Mouse (Mus musculus) embryonic facial prominence, embryonic 10.5 days (tissue): ENCODE measurements around the gene Lmx1a. TPM values are rescaled to one million over a fixed set of nuclear protein-coding genes. Genes with fewer than 3 reads are reported as not detected.

ENCODE experiments used
- DNase-seq: peaks from one replicate; pipeline ENCODE4 v3.0.0-alpha.2; 2017; ENCODE audit warnings: low spot score
- H3K27ac ChIP-seq: fragments of 300-500 bp; sonication (generic); replicated peaks from 2 replicates; pipeline ENCODE4 v1.5.1; 2016; ENCODE audit warnings: mild to moderate bottlenecking
- H3K27me3 ChIP-seq: fragments of 300-500 bp; sonication (generic); replicated peaks from 2 replicates; pipeline ENCODE4 v1.6.1; 2016; ENCODE audit warnings: low read depth, mild to moderate bottlenecking; ENCODE audit not compliant: poor library complexity, severe bottlenecking
- H3K36me3 ChIP-seq: fragments of 300-500 bp; sonication (generic); replicated peaks from 2 replicates; pipeline ENCODE4 v1.6.1; 2016; ENCODE audit warnings: mild to moderate bottlenecking, moderate library complexity
- H3K4me1 ChIP-seq: fragments of 300-500 bp; sonication (generic); 2 replicates; pipeline ENCODE4 v1.6.1; 2016
- H3K4me3 ChIP-seq: fragments of 300-500 bp; sonication (generic); 2 replicates; pipeline ENCODE4 v1.5.1; 2016; ENCODE audit warnings: mild to moderate bottlenecking, moderate library complexity
- H3K9me3 ChIP-seq: fragments of 300-500 bp; sonication (generic); 2 replicates; pipeline ENCODE4 v1.6.1; 2016; ENCODE audit warnings: mild to moderate bottlenecking
- WGBS: fragments of 180-500 bp; shearing (Covaris S2); methylation state at CpG from one replicate; pipeline ENCODE4 v1.1.7; 2016; 5-methylcytosine and 5-hydroxymethylcytosine counted together
- polyA plus RNA-seq: library from polyadenylated mRNA; unstranded; fragments of >200 nt; fragmentation: Nextera tagmentation; extraction: Ambion mirVana; gene quantifications from 2 replicates; pipeline ENCODE4 v1.2.1, GENCODE M21; 2016

Lmx1a gene
- polyA plus RNA-seq, 1 experiment from 2014 or later, result 2.6 TPM

- under 1% methylated on average over 59 of the region's 59 CpGs for WGBS
- no peaks in the 10 kb centered on the region for H3K36me3 ChIP-seq
- DNase-seq, result peak; percentile 67
- no peaks in the 10 kb centered on the region for H3K9me3 ChIP-seq
- H3K4me1 ChIP-seq, result peaks cover 35% of the 10 kb centered on the region
- peak overlapping the region; percentile 64 for H3K4me3 ChIP-seq
- H3K27ac ChIP-seq, result peak overlapping the region; percentile 75
- H3K27me3 ChIP-seq, result peaks cover 69% of the 10 kb centered on the region
These were observed 113.7 kb downstream of the Lmx1a start for GRCm38 (mm10) chr1:167802510-167803271.

DNA sequence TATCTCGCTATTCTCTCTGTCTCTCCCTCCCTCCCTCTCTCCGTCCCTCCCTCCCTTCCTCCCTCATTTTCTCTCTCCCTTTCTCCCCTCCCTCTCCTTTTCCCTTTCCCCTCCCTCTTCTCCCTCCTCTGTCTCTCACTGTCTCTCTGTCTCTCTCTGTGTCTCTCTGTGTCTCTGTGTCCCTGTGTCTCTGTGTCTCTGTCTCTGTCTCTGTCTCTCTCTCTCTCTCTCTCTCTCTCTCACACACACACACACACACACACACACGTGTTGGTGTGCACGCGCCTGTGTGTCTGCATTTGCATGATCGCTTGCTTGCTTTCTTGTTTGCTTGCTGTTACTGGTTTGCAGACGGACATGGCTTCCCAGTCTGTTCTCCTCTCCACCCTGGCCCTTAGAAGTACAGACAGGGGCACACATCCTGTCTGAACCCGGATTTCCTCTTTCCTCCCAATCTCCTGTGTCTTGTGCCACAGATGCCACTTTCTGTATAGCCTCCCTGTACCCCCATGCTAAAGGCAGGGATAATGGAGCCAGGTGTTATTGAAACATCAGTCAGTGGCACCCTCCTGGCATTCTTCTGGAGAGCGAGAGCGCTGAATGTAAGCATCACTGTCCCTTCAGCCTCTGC, 114.4 kb downstream of the Lmx1a start:
- peak overlapping the region; percentile 75 for H3K27ac ChIP-seq
- H3K9me3 ChIP-seq, result no peaks in the 10 kb centered on the region
- H3K4me1 ChIP-seq, result peaks cover 35% of the 10 kb centered on the region
- no peaks in the 10 kb centered on the region for H3K36me3 ChIP-seq
- H3K4me3 ChIP-seq, result peak overlapping the region; percentile 64
- 10% methylated on average over 10 of the region's 10 CpGs for WGBS
- DNase-seq, result no peak
- H3K27me3 ChIP-seq, result peaks cover 69% of the 10 kb centered on the region

DNA sequence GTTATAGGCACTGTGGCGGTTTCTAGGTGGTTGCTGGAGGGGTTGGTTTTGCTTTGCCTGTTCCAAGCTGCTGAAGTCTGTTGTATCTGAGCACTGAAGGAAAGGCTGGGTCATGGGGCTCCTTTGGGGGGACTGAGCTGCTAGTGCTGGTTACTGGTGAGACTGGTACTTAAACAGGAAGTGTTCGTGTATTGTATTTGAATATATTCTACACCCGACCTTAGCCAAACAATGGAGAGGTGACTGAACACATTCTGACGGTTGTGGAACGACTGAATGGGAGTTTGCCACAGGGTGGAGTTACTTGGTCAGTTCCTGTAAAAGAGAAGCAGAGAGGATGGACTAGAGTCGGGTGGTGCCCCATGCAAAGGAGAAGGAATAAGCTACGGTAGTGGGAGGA, 115.8 kb downstream of the Lmx1a start:
- DNase-seq, result no peak
- H3K9me3 ChIP-seq, result no peaks in the 10 kb centered on the region
- H3K4me3 ChIP-seq, result no peak overlapping the region
- H3K27ac ChIP-seq, result no peak overlapping the region
- H3K36me3 ChIP-seq, result no peaks in the 10 kb centered on the region
- peaks cover 66% of the 10 kb centered on the region for H3K27me3 ChIP-seq
- 65% methylated on average over 7 of the region's 7 CpGs for WGBS
- H3K4me1 ChIP-seq, result peaks cover 35% of the 10 kb centered on the region

- H3K27ac ChIP-seq, result no peak overlapping the region
- no peaks in the 10 kb centered on the region for H3K36me3 ChIP-seq
- WGBS, result 89% methylated on average over 4 of the region's 4 CpGs
These were observed 122.1 kb downstream of the Lmx1a start for GRCm38 (mm10) chr1:167811141-167811540.

GRCm38 (mm10) chr1:167815166-167815565, 126.1 kb downstream of the Lmx1a start:
- no peaks in the 10 kb centered on the region for H3K27me3 ChIP-seq
- 80% methylated on average over 4 of the region's 4 CpGs for WGBS
- H3K27ac ChIP-seq, result no peak overlapping the region
- H3K4me3 ChIP-seq, result no peak overlapping the region
- no peaks in the 10 kb centered on the region for H3K9me3 ChIP-seq
- peak; percentile 3 for DNase-seq
- peaks cover 12% of the 10 kb centered on the region for H3K4me1 ChIP-seq
- H3K36me3 ChIP-seq, result no peaks in the 10 kb centered on the region

More at GRCm38 (mm10) chr1:167811141-167811540, 122.1 kb downstream of the Lmx1a start:
- DNase-seq, result peak; percentile 5
- Histone ChIP-seq H3K27me3 (peaks cover 3% of the 10 kb centered on the region; the same call in 1 of the 2 replicates), H3K4me3 (no peak overlapping the region), H3K4me1 (peaks cover 15% of the 10 kb centered on the region), H3K9me3 (no peaks in the 10 kb centered on the region)

- WGBS, result 52% methylated on average over 6 of the region's 6 CpGs
- H3K4me1 ChIP-seq, result peaks cover 22% of the 10 kb centered on the region
- no peak overlapping the region for H3K4me3 ChIP-seq
- H3K9me3 ChIP-seq, result no peaks in the 10 kb centered on the region
- no peak overlapping the region for H3K27ac ChIP-seq
- H3K27me3 ChIP-seq, result no peaks in the 10 kb centered on the region
- peak; percentile 5 for DNase-seq
- H3K36me3 ChIP-seq, result no peaks in the 10 kb centered on the region
These were observed 128.0 kb downstream of the Lmx1a start for GRCm38 (mm10) chr1:167817028-167817427.

GRCm38 (mm10) chr1:167817616-167818015, 128.6 kb downstream of the Lmx1a start:
- H3K4me1 ChIP-seq, result peaks cover 27% of the 10 kb centered on the region
- peak; percentile 10 for DNase-seq
- no peak overlapping the region for H3K4me3 ChIP-seq
- no peak overlapping the region for H3K27ac ChIP-seq
- H3K9me3 ChIP-seq, result no peaks in the 10 kb centered on the region
- H3K36me3 ChIP-seq, result no peaks in the 10 kb centered on the region
- 19% methylated on average over 1 of the region's 1 CpGs for WGBS
- H3K27me3 ChIP-seq, result no peaks in the 10 kb centered on the region

GRCm38 (mm10) chr1:167820031-167820430, 131.0 kb downstream of the Lmx1a start:
- H3K4me1 ChIP-seq, result peaks cover 31% of the 10 kb centered on the region
- no peak overlapping the region for H3K4me3 ChIP-seq
- DNase-seq, result no peak
- H3K27ac ChIP-seq, result no peak overlapping the region
- no peaks in the 10 kb centered on the region for H3K36me3 ChIP-seq
- 91% methylated on average over 6 of the region's 6 CpGs for WGBS
- no peaks in the 10 kb centered on the region for H3K9me3 ChIP-seq
- H3K27me3 ChIP-seq, result no peaks in the 10 kb centered on the region

DNA sequence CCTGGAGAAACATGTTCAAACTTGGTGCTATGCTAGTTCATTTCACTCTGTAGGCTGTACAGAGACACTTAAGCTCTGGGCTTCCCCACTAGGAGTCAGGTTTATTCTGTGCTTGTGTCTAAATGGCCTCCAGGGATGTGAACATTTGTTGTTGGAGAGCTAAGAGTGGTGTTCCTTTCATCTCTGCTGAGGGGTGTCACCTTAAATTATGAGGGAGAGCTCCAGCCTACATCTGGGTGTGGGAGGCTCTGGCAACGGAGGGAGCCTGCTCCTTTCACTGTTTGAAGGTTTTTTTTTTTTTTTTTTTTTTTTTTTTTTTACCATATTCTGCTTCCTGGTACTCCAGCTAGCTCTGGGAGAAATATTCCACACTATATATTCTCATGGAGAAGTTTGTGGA, 132.1 kb downstream of the Lmx1a start:
- Histone ChIP-seq H3K9me3 (no peaks in the 10 kb centered on the region), H3K27ac (no peak overlapping the region), H3K4me3 (no peak overlapping the region), H3K4me1 (peaks cover 31% of the 10 kb centered on the region), H3K27me3 (no peaks in the 10 kb centered on the region), H3K36me3 (no peaks in the 10 kb centered on the region)
- 43% methylated on average over 1 of the region's 1 CpGs for WGBS
- no peak for DNase-seq

- 85% methylated on average over 7 of the region's 7 CpGs for WGBS
- Histone ChIP-seq H3K27me3 (no peaks in the 10 kb centered on the region), H3K9me3 (no peaks in the 10 kb centered on the region), H3K36me3 (no peaks in the 10 kb centered on the region), H3K4me3 (no peak overlapping the region), H3K4me1 (no peaks in the 10 kb centered on the region), H3K27ac (no peak overlapping the region)
- no peak for DNase-seq
These were observed 141.3 kb downstream of the Lmx1a start for GRCm38 (mm10) chr1:167830291-167830690.

DNA sequence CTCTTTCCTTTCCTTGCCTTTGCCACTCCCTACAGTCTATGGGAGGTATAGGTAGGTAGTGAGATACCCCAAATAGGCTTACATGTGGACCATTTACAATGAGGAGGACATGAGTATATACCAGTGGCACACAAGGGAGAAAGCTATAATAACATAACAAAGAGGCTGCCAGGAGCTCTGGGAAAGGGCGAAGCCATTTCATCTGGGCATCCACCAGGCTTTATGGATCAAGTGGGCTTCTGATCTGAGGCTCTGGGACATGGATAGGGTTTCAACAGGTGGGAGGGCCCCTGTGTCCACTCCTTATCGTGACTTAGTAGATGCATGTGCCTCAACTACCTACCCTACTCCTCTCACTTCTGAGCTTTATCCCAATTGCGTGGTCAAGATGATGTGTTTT, 142.6 kb downstream of the Lmx1a start:
- Histone ChIP-seq H3K27ac (no peak overlapping the region), H3K4me1 (no peaks in the 10 kb centered on the region), H3K4me3 (no peak overlapping the region; the same call in 1 of the 2 replicates), H3K36me3 (no peaks in the 10 kb centered on the region), H3K27me3 (no peaks in the 10 kb centered on the region), H3K9me3 (no peaks in the 10 kb centered on the region)
- WGBS, result 97% methylated on average over 3 of the region's 3 CpGs
- no peak for DNase-seq

GRCm38 (mm10) chr1:167854801-167855200, 165.8 kb downstream of the Lmx1a start:
- peak; percentile 17 for DNase-seq
- no peaks in the 10 kb centered on the region for H3K36me3 ChIP-seq
- 54% methylated on average over 4 of the region's 4 CpGs for WGBS
- no peaks in the 10 kb centered on the region for H3K9me3 ChIP-seq
- no peak overlapping the region for H3K27ac ChIP-seq
- H3K27me3 ChIP-seq, result no peaks in the 10 kb centered on the region
- no peak overlapping the region for H3K4me3 ChIP-seq
- peaks cover 5% of the 10 kb centered on the region; the same call in 1 of the 2 replicates for H3K4me1 ChIP-seq

GRCm38 (mm10) chr1:167872028-167872427, 183.0 kb downstream of the Lmx1a start:
- Histone ChIP-seq H3K27me3 (no peaks in the 10 kb centered on the region), H3K4me3 (no peak overlapping the region), H3K4me1 (peaks cover 4% of the 10 kb centered on the region), H3K27ac (0 out of 2 replicates have a peak overlapping the region, but pooled peaks have one; percentile 15), H3K36me3 (no peaks in the 10 kb centered on the region), H3K9me3 (no peaks in the 10 kb centered on the region)
- no peak for DNase-seq
- 79% methylated on average over 1 of the region's 1 CpGs for WGBS
